Mouse (Mus musculus) skeletal muscle tissue, adult 2 months (tissue): ENCODE measurements around the gene Vamp5.

Experiments used
- DNase-seq: peaks from one replicate; pipeline ENCODE4 v3.0.0-alpha.2; 2012; ENCODE audit warnings: low read depth, low spot score

Gene Vamp5

GRCm38 (mm10) chr6:72346261-72346660 is 34.0 kb downstream of the Vamp5 start:
- DNase-seq = no peak

GRCm38 (mm10) chr6:72345633-72346032 is 34.6 kb downstream of the Vamp5 start:
- DNase-seq = no peak

- DNase-seq = peak; percentile 95
Observed at GRCm38 (mm10) chr6:72345074-72345567, 35.1 kb downstream of the Vamp5 start, which contains the start of gene Usp39. TSS of gene Usp39 (minus strand) at chr6:72345184.

- DNase-seq = no peak
Observed at GRCm38 (mm10) chr6:72344396-72345073, 35.7 kb downstream of the Vamp5 start.

GRCm38 (mm10) chr6:72340481-72340880 is 39.8 kb downstream of the Vamp5 start:
- DNase-seq = no peak

- DNase-seq = no peak
Observed at GRCm38 (mm10) chr6:72333111-72333510, 47.2 kb downstream of the Vamp5 start.

- DNase-seq = no peak
Observed at GRCm38 (mm10) chr6:72330133-72330532, 50.1 kb downstream of the Vamp5 start.

- no peak for DNase-seq
Observed at GRCm38 (mm10) chr6:72329019-72329418, 51.2 kb downstream of the Vamp5 start.

- DNase-seq = no peak
Observed at GRCm38 (mm10) chr6:72326274-72326673, 54.0 kb downstream of the Vamp5 start.

- no peak for DNase-seq
Observed at GRCm38 (mm10) chr6:72323786-72324508, 56.3 kb downstream of the Vamp5 start.

GRCm38 (mm10) chr6:72322936-72323335 is 57.3 kb downstream of the Vamp5 start:
- no peak for DNase-seq

GRCm38 (mm10) chr6:72319019-72319418 is 61.2 kb downstream of the Vamp5 start:
- peak; percentile 44 for DNase-seq
